Mouse (Mus musculus) midbrain, embryonic 12.5 days (tissue): ENCODE results near the gene Sgcd. TPM values are rescaled to one million over a fixed set of nuclear protein-coding genes. Genes with fewer than 3 reads are reported as not detected.

Experiments
- ATAC-seq: fragments of 200-750 bp; cut with Nextera tagmentation; 2 replicates; pipeline ENCODE4 v1.8.0; 2017; ENCODE audit warnings: low read depth, moderate TSS enrichment, moderate library complexity; ENCODE audit not compliant: low FRiP score
- H3K27ac ChIP-seq: fragments of 300-500 bp; sonication (generic); replicated peaks from 2 replicates; pipeline ENCODE4 v1.5.1; 2016; ENCODE audit warnings: mild to moderate bottlenecking
- H3K27me3 ChIP-seq: fragments of 300-500 bp; sonication (generic); 2 replicates; pipeline ENCODE4 v1.6.1; 2016; ENCODE audit warnings: mild to moderate bottlenecking
- H3K36me3 ChIP-seq: fragments of 300-500 bp; sonication (generic); 2 replicates; pipeline ENCODE4 v1.6.1; 2016
- H3K4me1 ChIP-seq: fragments of 300-500 bp; sonication (generic); 2 replicates; pipeline ENCODE4 v1.6.1; 2016
- H3K4me2 ChIP-seq: fragments of 300-500 bp; sonication (generic); replicated peaks from 2 replicates; pipeline ENCODE4 v1.6.1; 2016; ENCODE audit warnings: mild to moderate bottlenecking, moderate library complexity
- H3K4me3 ChIP-seq: fragments of 300-500 bp; sonication (generic); 2 replicates; pipeline ENCODE4 v1.5.1; 2016; ENCODE audit warnings: mild to moderate bottlenecking
- H3K9ac ChIP-seq: fragments of 300-500 bp; sonication (generic); replicated peaks from 2 replicates; pipeline ENCODE4 v1.6.1; 2016; ENCODE audit warnings: mild to moderate bottlenecking, moderate library complexity
- H3K9me3 ChIP-seq: fragments of 300-500 bp; sonication (generic); 2 replicates; pipeline ENCODE4 v1.6.1; 2016; ENCODE audit warnings: mild to moderate bottlenecking
- WGBS: fragments of 180-500 bp; shearing (Covaris S2); methylation state at CpG from one replicate; pipeline ENCODE4 v1.1.7; 2016; 5-methylcytosine and 5-hydroxymethylcytosine counted together
- polyA plus RNA-seq: library from polyadenylated mRNA; unstranded; fragments of >200 nt; fragmentation: Nextera tagmentation; extraction: Ambion mirVana; gene quantifications from 2 replicates; pipeline ENCODE4 v1.2.1, GENCODE M21; 2016

Gene Sgcd
- polyA plus RNA-seq, 1 experiment from 2014 or later = 3.8 TPM

DNA sequence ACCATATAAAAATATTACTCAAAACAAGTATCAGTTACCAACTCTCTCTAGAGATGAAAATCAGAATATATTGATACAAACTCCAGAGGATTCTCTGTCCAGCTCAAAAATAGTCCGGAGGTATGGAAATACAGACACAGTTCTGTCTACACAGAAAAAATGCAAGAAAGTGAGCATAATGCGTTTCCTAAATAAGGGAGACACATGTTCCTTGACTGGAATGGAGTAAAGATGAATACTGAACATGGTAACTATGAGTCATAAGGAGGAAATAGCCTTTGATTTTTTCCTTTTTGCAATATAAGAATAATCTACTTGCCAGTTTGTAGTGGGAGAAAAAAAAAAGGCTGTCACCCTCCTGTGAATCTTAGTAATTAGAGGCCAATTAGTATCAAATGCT is 655.1 kb downstream of the Sgcd start:
- no peak overlapping the region for H3K9ac ChIP-seq
- no peak overlapping the region for H3K27ac ChIP-seq
- H3K36me3 ChIP-seq = no peaks in the 10 kb centered on the region
- ATAC-seq = no peak
- 92% methylated on average over 2 of the region's 2 CpGs for WGBS
- H3K4me1 ChIP-seq = no peaks in the 10 kb centered on the region
- no peak overlapping the region for H3K4me2 ChIP-seq
- no peaks in the 10 kb centered on the region for H3K9me3 ChIP-seq
- H3K4me3 ChIP-seq = no peak overlapping the region
- H3K27me3 ChIP-seq = no peaks in the 10 kb centered on the region

DNA sequence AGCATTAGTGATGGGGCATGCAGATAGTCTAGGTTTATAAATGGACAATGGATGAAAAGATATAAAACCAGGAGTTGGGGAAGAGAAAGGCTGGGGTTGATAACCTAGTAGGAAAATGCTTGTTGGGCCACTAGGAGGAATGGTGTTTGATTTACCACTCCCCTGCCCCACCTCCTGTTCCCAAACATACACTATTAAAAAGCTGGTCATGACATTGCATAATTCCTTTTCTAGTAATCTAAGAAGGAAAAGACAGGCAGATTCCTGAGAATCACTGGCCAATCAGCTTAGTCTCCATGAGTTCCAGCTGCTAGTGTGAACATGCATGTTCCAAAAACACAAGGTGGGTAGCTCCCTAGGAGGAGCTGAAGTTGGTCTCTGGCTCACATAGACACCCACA is 683.2 kb downstream of the Sgcd start:
- Histone ChIP-seq H3K27me3 (no peaks in the 10 kb centered on the region), H3K36me3 (no peaks in the 10 kb centered on the region), H3K4me1 (no peaks in the 10 kb centered on the region), H3K27ac (no peak overlapping the region), H3K4me2 (no peak overlapping the region), H3K4me3 (no peak overlapping the region), H3K9me3 (no peaks in the 10 kb centered on the region), H3K9ac (no peak overlapping the region)
- ATAC-seq = no peak

DNA sequence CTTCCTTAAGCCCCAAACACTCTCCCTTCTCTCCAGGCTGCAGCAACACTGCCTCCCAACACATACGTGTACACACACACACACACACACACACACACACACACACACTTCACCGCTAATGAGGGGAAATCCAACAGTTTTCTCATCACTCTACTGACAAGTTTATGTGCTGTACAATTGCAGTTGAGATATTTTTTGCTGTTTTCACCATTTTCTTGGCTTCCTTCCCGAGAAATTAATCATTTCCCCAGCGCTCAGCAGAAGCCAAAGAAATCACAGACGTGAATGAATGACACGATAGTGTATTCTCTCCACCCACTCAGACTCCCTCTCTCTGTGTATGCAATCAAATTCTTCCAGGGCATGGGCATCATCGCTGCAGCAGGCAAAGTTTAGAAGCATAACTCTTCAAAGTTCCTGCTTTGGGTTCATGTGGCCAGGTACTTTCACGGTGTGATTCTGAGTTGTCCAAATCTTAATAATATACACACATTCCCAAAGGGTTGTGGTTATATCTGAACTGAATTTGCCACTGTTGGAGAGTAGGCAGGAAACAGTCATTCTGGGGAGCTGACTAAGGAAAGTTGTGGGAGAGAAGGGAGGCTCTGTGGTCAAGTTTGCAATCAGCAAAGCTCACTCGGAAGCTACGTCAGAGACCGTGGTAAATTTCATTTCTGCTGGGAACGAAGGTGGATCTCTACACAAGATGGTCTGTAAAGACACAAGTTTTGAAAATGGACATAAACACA is 683.9 kb downstream of the Sgcd start:
- Histone ChIP-seq H3K9ac (no peak overlapping the region), H3K9me3 (no peaks in the 10 kb centered on the region), H3K27me3 (no peaks in the 10 kb centered on the region), H3K4me2 (no peak overlapping the region), H3K27ac (no peak overlapping the region), H3K36me3 (no peaks in the 10 kb centered on the region), H3K4me1 (no peaks in the 10 kb centered on the region), H3K4me3 (no peak overlapping the region)
- no peak for ATAC-seq
- 92% methylated on average over 12 of the region's 12 CpGs for WGBS

DNA sequence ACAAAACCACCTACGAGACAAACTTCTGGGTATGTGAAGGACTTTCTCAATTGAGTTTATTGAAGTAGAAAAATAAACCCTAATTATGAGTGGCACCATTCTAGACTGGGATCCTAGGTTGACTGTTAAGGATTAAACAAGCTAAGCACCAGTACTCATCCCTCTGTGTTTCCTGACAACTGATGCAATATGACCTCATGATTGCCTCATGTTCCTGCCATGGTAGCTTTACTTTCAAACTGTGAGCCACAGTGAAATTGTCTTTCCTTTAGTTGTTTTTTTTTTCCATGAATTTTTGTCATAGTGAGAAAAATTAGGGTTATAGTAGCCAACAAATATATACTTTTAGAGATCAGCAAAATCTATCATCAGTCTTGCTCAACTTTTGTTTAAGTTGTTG is 689.0 kb downstream of the Sgcd start:
- ATAC-seq = no peak
- 90% methylated on average over 1 of the region's 1 CpGs for WGBS
- Histone ChIP-seq H3K9me3 (no peaks in the 10 kb centered on the region), H3K4me3 (no peak overlapping the region), H3K9ac (no peak overlapping the region), H3K27me3 (no peaks in the 10 kb centered on the region), H3K27ac (no peak overlapping the region), H3K36me3 (no peaks in the 10 kb centered on the region), H3K4me1 (no peaks in the 10 kb centered on the region), H3K4me2 (no peak overlapping the region)

DNA sequence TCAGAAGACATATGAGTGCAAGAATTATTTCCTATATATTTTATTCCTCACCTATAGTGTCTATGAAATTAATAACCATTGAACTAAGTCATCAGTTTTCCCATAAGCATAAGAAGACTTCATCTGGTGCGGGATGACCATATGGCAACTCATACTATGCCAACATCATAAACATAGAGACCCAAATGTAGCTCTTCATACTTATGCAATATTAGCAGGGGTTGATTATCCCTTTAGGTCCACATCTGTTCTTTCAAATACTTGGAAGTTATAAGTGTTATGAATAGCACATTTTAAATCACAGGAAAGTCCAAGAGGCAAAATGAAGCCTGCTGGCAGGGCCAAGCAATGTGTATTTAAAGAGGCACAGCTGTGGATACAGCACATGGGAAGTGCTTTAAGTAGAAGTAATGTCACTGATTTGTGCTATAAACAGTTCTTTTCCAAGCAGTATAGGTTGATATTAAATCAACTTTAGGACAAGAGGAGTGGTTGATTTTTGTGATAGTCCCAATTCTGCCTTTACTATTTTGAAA is 690.9 kb downstream of the Sgcd start:
- no peak for ATAC-seq
- Histone ChIP-seq H3K9ac (no peak overlapping the region), H3K4me1 (no peaks in the 10 kb centered on the region), H3K27ac (no peak overlapping the region), H3K4me2 (no peak overlapping the region), H3K27me3 (no peaks in the 10 kb centered on the region), H3K36me3 (no peaks in the 10 kb centered on the region), H3K4me3 (no peak overlapping the region), H3K9me3 (no peaks in the 10 kb centered on the region)
- 86% methylated on average over 1 of the region's 1 CpGs for WGBS

DNA sequence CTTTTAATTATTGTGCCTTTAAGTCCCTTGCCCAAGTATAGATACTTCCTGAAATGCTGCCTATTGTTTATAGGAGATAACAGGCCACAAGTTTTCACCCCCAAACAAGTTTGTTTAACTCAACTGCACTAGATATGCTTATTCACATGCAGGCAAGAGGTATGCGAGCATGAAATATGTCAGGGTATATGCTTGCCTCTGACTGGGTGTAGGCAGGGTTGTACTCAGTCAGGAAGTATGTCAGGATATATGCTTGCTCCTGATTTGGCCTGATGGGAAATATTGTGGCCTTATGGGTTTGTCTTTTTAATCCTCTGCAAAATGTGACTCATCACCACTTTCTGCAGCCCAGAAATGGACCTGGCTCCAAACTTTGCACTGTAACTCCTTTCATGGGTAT is 694.0 kb downstream of the Sgcd start:
- no peak for ATAC-seq
- H3K4me3 ChIP-seq = no peak overlapping the region

DNA sequence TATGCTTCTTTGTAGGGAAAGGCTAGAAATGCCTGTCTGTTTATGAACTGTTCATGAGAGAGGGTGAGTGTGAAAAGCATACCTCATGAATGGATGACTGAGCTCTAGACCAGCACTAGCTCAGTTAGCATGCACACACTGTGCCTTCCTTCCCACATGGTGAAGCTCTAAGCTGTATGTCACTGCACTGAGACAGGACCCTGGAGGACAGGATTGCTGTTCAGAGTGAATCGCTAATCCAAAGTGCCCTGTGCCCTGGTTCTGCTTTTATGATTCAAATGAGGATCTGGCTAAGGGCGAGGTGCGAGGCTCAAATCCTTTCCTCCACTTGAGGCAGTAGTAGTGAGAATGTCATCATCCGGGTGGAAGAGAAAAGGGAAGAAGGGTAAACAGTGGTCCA is 712.2 kb downstream of the Sgcd start:
- Histone ChIP-seq H3K4me3 (no peak overlapping the region), H3K4me2 (no peak overlapping the region), H3K27me3 (no peaks in the 10 kb centered on the region), H3K36me3 (no peaks in the 10 kb centered on the region), H3K9ac (no peak overlapping the region), H3K9me3 (no peaks in the 10 kb centered on the region), H3K27ac (no peak overlapping the region), H3K4me1 (peaks cover 6% of the 10 kb centered on the region; the same call in 1 of the 2 replicates)
- peak; percentile 74 for ATAC-seq
- WGBS = 8% methylated on average over 4 of the region's 4 CpGs

More for the DNA sequence above, 694.0 kb downstream of the Sgcd start:
- Histone ChIP-seq H3K4me2 (no peak overlapping the region), H3K36me3 (no peaks in the 10 kb centered on the region), H3K4me1 (no peaks in the 10 kb centered on the region), H3K27me3 (no peaks in the 10 kb centered on the region), H3K9me3 (no peaks in the 10 kb centered on the region), H3K27ac (no peak overlapping the region), H3K9ac (no peak overlapping the region)
- 90% methylated on average over 1 of the region's 1 CpGs for WGBS

DNA sequence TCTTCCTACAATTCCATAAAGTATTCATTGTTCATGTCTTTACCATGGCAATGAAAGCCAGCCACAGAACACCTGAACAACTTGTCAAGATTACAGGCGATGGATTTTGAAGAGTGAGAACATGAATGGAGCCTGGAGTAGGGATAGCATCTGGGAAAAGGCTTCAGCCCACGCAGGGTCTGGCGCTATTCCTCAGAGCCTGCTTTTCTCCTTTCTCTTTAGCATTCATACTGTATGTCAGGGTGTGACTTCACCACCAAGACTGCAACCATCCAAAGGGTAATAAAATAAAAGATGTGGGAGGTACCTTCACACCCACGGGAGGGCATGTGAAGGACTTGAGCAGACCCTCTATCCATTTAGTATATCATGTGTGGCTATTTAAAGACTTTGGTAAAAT is 720.2 kb downstream of the Sgcd start:
- Histone ChIP-seq H3K9ac (no peak overlapping the region), H3K4me1 (no peaks in the 10 kb centered on the region), H3K4me3 (no peak overlapping the region), H3K4me2 (no peak overlapping the region), H3K9me3 (no peaks in the 10 kb centered on the region), H3K27me3 (no peaks in the 10 kb centered on the region), H3K36me3 (no peaks in the 10 kb centered on the region), H3K27ac (no peak overlapping the region)
- no peak for ATAC-seq
- 94% methylated on average over 4 of the region's 4 CpGs for WGBS

DNA sequence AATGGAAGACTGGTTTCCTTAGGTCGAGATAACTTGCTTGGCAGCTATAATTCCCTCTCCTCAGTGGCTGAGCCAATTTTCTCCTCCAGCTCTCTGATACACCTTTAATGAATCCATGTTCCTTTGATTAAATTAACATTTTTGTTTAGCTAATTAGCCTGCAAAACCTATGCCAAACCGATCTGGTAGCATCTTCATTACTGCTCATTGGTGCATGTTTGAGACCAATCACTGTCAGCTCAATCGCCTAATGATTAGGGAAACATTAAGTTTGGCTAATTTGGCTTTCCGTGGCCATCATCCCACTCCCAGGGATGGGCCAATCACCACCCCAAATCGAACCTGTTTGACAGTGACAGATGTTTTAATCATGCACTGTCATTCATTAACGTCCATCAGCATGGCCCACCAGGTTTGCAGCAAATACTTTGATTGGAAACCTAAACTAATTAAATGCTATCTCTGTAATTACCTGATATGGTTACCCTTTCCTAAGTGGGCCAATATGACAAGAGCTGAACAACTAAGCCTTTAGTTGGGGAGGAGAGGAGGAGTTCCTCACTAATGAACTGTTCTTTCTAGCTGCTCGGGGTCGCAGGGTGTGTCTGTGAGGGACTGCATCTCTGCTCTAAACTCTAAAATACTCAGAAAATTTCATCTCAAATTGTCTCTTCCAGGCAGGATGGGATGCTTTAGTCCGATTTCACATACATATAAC is 724.3 kb downstream of the Sgcd start:
- no peak overlapping the region for H3K9ac ChIP-seq
- peak; percentile 82; the same call in 1 of the 2 replicates for ATAC-seq
- no peak overlapping the region for H3K4me3 ChIP-seq
- WGBS = 85% methylated on average over 9 of the region's 9 CpGs
- H3K9me3 ChIP-seq = no peaks in the 10 kb centered on the region
- H3K36me3 ChIP-seq = no peaks in the 10 kb centered on the region
- H3K4me2 ChIP-seq = no peak overlapping the region
- no peak overlapping the region for H3K27ac ChIP-seq
- no peaks in the 10 kb centered on the region for H3K4me1 ChIP-seq
- H3K27me3 ChIP-seq = no peaks in the 10 kb centered on the region

DNA sequence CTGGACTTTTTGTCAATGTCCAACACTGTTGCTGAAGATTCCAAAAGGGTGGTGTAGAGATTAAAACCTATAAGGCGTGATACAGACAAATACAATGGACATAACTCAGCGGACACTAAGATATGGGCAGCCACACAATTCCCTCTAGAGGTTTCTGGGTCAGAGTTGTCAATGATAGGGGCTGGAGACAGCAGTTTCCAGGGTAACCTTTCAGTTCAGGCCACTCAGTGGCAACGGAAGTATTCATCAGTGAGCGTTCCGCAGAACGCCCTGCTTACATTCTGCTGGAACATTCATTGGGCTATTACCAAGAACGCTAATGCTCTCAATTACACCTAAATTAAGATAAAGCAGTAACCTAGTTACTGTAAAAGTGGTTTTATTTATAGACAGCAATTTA is 738.5 kb downstream of the Sgcd start:
- Histone ChIP-seq H3K9ac (no peak overlapping the region), H3K9me3 (no peaks in the 10 kb centered on the region), H3K27ac (no peak overlapping the region), H3K4me1 (peaks cover 12% of the 10 kb centered on the region; the same call in 1 of the 2 replicates), H3K4me3 (no peak overlapping the region), H3K27me3 (no peaks in the 10 kb centered on the region), H3K4me2 (no peak overlapping the region), H3K36me3 (no peaks in the 10 kb centered on the region)
- ATAC-seq = no peak
- WGBS = 46% methylated on average over 7 of the region's 7 CpGs

DNA sequence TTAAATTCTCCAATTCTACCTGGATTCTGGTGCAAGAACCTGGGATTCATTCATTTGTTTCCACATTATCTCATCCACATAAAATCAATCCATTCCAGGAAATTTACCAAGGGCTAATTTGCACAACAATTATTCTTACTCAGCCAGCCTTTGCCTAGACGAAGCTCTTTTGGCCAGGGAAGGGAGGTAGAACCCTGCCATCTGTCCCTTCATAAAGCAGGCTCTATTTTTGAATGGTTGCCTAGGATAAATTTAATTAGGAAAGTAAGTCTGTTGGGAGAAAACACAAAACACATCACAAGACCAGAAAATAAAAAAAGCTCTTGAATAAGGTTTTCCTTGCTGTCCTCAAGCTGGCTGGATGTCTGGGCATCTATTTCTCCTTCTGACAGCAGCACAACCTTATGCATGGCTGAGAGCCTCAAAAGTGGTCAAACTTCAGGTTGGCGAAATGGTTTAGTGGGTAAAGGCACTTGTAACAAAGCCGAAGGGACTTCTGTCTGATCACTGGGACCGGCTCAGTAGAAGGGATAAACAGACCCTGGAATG is 740.4 kb downstream of the Sgcd start:
- Histone ChIP-seq H3K36me3 (no peaks in the 10 kb centered on the region), H3K9ac (no peak overlapping the region), H3K4me3 (no peak overlapping the region), H3K9me3 (no peaks in the 10 kb centered on the region), H3K27ac (no peak overlapping the region), H3K4me1 (peaks cover 12% of the 10 kb centered on the region; the same call in 1 of the 2 replicates), H3K4me2 (no peak overlapping the region), H3K27me3 (no peaks in the 10 kb centered on the region)
- peak; percentile 48; the same call in 1 of the 2 replicates for ATAC-seq
- 57% methylated on average over 4 of the region's 4 CpGs for WGBS

DNA sequence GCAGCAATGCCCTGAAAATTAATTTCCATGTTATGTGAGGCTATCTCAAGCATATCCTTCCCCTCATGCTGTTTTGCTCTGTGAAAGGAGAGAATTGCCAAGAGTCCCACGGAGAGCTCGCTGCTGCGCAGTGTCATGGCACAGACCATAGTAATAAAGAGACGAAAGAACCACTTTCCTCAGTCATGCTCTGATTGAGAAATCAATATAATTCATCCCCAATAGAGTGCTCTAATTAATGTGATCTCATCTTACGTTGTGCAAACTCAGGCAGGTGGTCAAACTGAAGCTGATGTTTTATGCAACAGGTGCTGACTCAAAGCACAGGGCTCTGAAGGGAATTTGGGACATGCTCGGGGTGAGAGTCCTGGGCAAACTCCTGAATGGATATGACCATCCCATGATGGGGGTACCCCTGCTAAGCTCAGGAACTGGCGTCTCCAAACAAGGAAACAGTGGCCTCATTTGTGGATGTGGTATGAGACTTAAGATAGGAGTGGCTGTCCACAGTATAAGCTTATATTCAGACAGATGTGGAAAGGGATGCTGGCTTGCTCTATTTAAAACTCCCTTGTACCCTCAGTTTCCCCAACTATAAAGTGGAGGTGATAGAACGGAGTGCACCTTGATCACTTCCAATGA is 740.9 kb downstream of the Sgcd start:
- WGBS = 70% methylated on average over 8 of the region's 8 CpGs

More for the DNA sequence above, 740.9 kb downstream of the Sgcd start:
- peaks cover 12% of the 10 kb centered on the region; the same call in 1 of the 2 replicates for H3K4me1 ChIP-seq
- ATAC-seq = peak; percentile 45
- H3K4me3 ChIP-seq = no peak overlapping the region
- H3K9ac ChIP-seq = no peak overlapping the region
- no peaks in the 10 kb centered on the region for H3K9me3 ChIP-seq
- H3K36me3 ChIP-seq = no peaks in the 10 kb centered on the region
- no peak overlapping the region for H3K27ac ChIP-seq
- no peak overlapping the region for H3K4me2 ChIP-seq
- H3K27me3 ChIP-seq = no peaks in the 10 kb centered on the region
